Mouse (Mus musculus): ENCODE data around the gene Frmd4a.

The Frmd4a gene

DNA sequence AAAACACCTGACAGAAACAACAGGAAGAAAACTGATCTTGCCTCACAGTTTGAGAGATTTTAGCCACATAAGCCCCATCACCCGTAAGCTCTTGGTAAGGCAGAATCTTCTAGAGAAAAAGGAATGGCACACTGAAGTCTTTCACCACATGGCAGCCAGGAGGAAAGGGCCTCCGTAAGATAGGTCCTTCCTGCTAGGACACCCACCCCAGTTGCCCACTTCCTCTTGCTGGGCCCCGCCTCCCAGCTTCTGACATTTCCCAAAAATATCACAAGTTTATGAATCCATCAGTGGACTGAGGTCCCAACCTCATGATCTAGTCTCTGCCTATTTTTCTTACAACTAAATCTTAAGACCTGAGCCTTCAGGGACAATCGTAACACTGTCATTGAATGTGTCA is 373.6 kb downstream of the Frmd4a start:
- no peak for DNase-seq (ENCODE audit: low read depth, low spot score)

GRCm38 (mm10) chr2:4391678-4392085 is 374.2 kb downstream of the Frmd4a start:
- no peak for DNase-seq (ENCODE audit: low read depth, low spot score)

DNA sequence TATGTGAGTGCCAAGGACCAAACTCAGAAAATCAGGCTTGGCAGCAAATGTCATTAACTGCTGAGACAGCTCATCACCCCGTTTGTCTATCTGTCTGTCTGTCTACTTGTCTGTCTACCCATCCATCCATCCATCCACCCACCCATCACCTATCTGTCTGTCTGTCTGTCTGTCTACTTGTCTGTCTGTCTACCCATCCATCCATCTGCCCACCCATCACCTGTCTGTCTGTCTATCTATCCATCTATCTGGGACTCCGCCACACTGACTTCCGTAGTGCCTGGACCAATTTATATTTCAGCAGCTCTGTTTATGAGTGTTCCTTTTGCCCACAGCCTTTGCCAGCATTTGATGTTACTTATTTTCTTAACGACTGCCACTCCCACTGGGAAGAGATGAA is 375.5 kb downstream of the Frmd4a start:
- no peak for DNase-seq (ENCODE audit: low read depth, low spot score)

GRCm38 (mm10) chr2:4394641-4395040 is 377.1 kb downstream of the Frmd4a start:
- no peak for DNase-seq (ENCODE audit: low read depth, low spot score)

DNA sequence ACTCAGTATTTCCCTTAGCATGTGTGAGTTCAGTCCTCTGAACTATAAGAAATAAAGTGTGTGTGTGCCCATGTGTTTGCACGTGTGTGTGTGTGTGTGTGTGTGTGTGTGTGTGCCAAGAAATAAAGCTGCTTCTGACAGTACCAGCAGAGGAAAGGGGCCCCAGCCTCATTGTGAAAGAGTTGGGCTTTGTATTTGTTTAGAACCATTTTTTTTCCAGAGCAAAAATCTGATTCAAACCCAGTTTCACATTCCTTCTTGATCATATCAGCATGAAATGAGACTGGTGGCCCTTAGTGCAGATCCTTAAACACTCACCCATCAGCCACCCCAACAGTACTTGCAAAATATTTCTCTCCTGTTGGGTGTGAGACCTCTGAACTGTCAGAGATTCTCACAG is 382.2 kb downstream of the Frmd4a start:
- DNase-seq (ENCODE audit: low read depth, low spot score), result no peak

DNA sequence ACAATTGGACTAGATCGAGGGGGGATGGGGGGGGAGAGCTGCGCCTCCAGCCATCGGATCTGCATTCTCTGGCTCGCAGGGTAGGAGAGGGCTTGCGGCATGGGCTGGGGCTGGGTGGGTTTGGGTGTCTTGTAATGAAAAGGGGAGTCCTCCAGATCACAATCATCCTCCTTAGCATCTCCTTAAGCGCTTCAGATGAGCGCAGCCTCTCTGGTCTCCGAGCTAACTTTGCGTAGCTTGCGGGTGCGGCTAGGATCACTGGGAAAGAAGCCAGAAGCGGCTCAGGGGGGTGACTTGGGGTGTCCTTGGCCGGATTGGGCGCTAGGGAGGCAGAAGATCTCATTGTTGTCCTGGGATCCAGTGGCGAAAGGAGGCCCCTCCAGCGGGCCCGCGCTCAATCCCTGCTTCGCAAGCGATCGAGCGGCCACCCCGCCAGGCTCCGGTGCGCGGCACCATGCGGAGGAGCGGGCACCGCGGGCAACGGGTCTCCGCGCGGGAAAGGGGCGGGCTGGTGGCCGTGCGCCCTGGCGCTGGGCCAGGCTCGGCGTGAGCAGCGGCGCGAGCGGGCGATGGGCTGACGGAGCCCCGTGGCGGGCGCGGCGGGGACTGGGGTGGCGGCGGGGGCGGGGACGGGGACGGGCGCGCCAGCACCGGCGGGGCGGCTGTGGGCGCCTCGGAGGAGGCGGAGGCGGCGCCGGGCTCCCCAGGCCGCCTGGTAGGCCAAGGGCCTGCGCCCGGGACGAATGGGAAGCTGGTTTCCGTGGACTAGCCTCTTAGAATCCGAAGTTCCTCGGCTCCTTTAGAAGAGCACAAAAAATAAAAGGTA is 383.5 kb downstream of the Frmd4a start:
- no peak for DNase-seq (ENCODE audit: low read depth, low spot score)

DNA sequence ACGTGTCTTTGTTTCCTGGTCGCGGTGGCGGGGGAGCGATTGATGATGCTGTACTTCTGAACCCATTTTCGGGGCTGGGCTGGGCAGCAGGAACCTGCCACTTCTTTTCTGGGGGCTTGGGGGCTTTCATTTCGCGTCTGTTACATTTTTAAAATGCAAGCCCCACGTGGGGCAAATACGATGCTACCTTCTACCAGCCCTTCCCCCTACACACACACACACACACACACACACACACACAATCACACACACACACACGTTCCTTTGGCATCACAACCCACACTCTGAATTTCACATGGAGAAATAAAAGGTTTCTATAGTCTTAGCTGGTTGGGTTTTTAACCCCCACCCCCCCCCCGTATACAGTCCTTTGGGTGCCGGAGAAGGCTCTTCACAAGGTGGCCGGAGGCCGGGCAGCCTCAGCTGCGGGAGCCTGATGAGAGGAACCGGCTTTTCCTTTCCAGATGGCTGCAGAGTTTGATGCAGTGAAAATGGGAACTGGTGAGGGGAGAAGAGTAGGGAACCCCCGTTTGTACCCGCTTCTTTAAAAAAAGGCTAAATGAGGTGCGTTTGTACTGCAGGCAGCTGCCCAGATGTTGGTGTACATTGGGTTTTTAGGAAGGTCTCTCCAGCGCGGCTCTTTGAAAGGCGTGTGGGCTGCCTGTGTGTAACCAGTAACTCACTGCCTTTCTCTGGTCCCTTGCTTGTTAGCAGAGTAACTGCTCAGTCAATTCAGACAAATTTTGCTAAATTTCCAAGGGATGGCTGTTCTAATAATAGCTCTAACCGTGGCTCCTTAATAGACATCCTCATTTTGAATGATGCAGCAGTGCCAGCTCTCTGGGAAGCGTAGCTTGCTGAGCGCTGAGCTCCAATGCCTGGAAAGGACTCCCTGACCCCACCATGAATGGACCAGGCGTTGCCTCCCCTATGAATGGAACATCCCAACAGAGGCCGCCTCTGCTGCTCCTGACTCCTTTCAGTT is 384.4 kb downstream of the Frmd4a start:
- no peak for DNase-seq (ENCODE audit: low read depth, low spot score)

- no peak for DNase-seq (ENCODE audit: low read depth, low spot score)
Observed at GRCm38 (mm10) chr2:4406977-4407376, 389.5 kb downstream of the Frmd4a start.

DNA sequence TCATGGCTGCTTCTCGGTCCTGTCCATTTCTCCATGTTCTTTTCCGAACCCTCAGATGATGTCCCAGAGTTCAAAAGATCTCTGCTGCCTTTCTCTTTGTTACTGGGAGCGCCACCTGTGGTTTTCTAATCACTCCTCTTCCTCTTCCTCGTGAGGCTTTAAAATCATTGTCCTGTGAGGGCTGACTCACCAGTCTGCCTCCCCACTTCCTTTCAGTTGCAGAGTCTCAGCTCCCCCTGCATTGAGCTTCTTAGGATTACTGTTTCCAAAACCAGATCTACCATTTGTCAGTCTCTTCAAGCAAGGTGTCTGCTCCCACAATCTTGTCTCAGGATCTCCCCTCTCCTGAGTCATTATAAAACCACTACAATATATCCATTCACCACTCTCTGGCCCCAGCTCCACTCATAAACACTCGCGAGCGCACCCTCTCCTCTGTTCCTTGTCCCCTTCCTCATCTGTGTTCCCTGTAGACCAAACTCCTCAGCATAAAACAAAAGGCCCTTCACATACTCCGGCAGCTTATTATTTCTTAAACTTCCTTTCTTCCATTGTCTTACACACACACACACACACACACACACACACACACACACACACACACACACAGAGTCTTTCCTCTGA is 392.4 kb downstream of the Frmd4a start:
- DNase-seq (ENCODE audit: low read depth, low spot score), result no peak

GRCm38 (mm10) chr2:4412870-4413595 is 395.5 kb downstream of the Frmd4a start:
- no peak for DNase-seq (ENCODE audit: low read depth, low spot score)

GRCm38 (mm10) chr2:4413596-4414335 is 396.2 kb downstream of the Frmd4a start:
- no peak for DNase-seq (ENCODE audit: low read depth, low spot score)

DNA sequence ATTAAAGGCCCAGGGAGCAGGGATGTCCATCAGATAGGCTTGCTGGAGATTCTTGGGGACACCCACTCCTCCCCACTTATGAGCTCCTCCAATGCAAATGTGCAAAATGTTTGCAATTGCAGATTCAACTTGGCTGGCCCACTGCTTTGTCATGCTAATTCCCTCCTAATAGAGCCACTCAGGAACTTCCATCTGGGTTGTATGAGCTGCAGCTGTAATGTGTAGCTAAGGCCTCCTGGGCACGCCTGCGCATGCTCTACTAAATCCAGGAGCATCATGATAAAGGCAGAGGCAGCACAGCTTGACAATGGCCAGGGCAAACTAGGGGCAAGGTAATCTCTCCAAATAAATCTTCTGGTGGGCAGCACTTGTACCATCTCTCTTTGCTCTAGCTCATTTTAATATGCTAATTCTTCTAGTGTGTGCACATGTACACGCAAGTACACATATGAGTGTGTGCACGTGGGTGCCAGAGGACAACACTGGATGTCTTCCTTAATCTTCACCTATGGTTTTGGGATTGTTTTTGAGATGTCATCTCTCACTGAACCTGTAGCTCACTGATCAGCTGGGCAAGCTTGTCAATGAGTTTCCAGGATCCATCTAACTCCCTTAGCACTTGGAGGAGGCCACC is 403.3 kb downstream of the Frmd4a start:
- DNase-seq (ENCODE audit: low read depth, low spot score), result no peak

- DNase-seq (ENCODE audit: low read depth, low spot score), result no peak
Observed at GRCm38 (mm10) chr2:4421757-4422156, 404.2 kb downstream of the Frmd4a start.

DNA sequence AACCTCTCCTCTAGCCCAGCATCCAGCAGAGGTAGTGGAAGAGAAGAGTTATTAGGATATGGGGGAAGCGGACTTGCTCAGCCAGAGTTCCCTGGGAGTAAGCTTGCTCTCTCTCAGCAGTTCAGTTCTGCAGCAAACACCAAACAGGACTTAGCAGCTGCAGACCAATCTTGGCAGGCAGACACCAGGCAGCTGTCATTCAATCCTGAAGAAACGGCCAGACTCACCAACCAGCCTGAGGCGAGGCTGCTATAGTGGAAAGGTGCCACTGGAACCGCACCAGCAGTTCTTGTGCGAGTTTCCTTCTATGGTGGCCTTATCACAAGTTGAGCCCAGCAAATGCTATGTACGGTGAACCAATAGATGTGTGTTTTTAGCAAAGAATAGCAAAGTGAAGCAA is 406.4 kb downstream of the Frmd4a start:
- no peak for DNase-seq (ENCODE audit: low read depth, low spot score)

DNA sequence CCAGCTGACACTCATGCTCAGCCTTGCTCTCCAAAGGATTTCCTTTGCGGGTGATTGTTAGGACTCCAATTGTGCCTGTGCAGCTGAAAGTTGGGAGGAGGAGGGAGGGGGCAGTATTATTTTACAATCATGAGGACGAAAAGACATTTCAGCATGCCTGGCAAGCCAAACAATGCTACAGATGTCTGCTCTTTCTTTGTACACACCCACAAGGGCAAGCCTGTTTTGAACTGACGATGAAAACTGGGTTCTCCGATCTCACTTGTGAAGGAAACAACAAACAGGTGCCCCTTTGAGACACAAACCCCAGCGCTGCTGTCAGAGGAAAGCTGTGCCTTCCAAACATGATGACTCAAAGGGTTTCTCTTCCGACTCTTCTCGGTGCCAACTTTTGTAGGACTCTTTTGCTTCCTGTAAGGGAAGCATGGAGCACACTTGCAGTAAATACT is 410.9 kb downstream of the Frmd4a start:
- no peak for DNase-seq (ENCODE audit: low read depth, low spot score)

DNA sequence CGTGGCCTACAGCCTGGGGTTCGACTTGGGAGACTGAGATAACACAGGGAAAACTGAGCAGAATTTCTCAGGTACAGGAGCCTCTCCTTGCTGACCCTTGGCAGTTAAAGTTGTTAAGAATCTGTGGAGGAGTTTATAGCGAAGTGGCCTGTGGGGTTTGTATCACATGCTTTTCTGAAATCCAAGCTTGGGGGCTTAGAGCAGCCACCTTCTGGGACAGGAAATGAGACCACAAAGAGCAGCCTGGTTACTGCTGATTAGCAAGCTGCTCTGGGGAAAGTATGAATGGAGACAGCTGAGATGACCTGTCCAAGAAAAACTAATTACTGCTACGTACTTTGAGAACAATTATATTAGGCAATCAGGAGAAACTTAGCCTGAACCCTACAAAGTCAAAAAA is 415.6 kb downstream of the Frmd4a start:
- no peak for DNase-seq (ENCODE audit: low read depth, low spot score)

DNA sequence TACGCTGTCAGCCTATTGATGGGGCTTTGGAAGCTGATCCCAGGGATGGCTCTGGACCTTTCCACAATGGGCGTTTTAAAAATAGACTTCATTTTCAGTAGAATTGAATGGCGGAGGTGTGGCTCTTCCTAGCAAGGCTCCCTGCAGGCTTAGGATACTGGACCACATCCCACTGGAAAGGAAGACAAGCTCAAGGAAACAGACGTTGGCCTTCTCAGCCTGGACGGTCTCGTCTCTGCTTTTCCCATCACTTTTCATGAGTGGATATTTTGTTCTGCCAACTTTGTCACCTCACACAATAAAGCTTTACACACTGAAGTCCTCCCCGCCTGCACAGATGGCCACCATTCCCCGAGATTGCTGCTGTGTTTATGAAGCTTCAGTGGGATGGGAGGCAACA is 417.5 kb downstream of the Frmd4a start:
- DNase-seq (ENCODE audit: low read depth, low spot score), result no peak

- peak; percentile 60 for DNase-seq (ENCODE audit: low read depth, low spot score)
Observed at GRCm38 (mm10) chr2:4436361-4437231, 419.1 kb downstream of the Frmd4a start.

- no peak for DNase-seq (ENCODE audit: low read depth, low spot score)
Observed at GRCm38 (mm10) chr2:4438739-4439138, 421.2 kb downstream of the Frmd4a start.

All from brain, embryonic 18.5 days (tissue).